Mouse (Mus musculus) brain, embryonic 14.5 days (tissue): Measurements from ENCODE around the gene Syne1.

ENCODE experiments used
- CTCF ChIP-seq: fragments of 200-500 bp; IDR thresholded peaks from 2 replicates; pipeline ENCODE4 v1.5.1; 2012; ENCODE audit warnings: inconsistent platforms, mild to moderate bottlenecking, moderate library complexity, borderline replicate concordance; ENCODE audit not compliant: insufficient read depth, insufficient read length; ENCODE audit errors: extremely low read depth
- POLR2A ChIP-seq: fragments of 200-500 bp; IDR thresholded peaks from 2 replicates; pipeline ENCODE4 v1.6.1; 2012; ENCODE audit warnings: mild to moderate bottlenecking, inconsistent platforms, borderline replicate concordance; ENCODE audit not compliant: poor library complexity, insufficient read depth, insufficient read length, severe bottlenecking; ENCODE audit errors: extremely low read depth

GRCm38 (mm10) chr10:5012004-5012403 lies 539.3 kb downstream of the Syne1 start:
- TF ChIP-seq CTCF: no peak
- no peak for TF ChIP-seq POLR2A
